Mouse (Mus musculus) ES-CJ7 (cell line): ENCODE results near the gene Klhl5.

ENCODE experiments used
- DNase-seq: peaks from one replicate; pipeline ENCODE4 v3.0.0; 2011; ENCODE audit warnings: low read depth, low spot score

Gene Klhl5

DNA sequence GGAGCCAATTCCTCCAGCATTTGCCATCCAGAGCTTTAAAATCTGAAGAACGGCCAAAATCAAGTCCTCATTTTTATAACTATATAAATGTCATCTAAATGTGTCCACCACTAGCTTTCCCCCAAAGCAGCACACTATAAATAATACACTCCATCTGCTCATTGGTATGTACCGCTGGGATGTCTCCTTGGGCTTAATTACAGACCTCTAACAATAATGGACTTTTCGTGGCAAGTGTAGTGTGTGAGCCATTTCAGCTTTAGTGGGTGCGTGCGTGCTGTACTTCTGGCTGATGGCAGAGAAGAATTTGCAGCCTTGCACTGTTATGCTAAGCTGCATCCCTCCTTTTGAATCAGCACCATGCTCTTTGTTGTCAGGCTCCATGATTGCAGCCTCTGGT is 84.3 kb downstream of the Klhl5 start:
- no peak for DNase-seq

DNA sequence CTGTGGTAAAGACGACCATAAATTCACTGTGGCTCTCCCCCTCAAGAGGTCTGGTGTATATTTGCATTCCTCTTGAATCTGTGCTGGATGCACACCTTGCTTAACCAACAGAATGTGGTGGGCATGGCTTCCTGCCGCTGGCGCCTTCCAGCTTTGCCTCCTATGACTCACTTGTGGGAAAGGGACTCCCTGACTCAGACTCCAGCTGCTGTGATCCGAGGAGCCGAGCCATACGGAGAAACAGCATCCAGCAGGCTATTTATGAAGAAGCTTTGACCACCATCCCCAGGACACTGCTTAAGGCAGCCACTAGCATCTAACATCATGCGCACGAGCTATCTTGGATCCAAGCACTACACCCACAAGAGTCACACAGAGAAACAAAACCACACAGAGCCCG is 87.1 kb downstream of the Klhl5 start:
- no peak for DNase-seq

DNA sequence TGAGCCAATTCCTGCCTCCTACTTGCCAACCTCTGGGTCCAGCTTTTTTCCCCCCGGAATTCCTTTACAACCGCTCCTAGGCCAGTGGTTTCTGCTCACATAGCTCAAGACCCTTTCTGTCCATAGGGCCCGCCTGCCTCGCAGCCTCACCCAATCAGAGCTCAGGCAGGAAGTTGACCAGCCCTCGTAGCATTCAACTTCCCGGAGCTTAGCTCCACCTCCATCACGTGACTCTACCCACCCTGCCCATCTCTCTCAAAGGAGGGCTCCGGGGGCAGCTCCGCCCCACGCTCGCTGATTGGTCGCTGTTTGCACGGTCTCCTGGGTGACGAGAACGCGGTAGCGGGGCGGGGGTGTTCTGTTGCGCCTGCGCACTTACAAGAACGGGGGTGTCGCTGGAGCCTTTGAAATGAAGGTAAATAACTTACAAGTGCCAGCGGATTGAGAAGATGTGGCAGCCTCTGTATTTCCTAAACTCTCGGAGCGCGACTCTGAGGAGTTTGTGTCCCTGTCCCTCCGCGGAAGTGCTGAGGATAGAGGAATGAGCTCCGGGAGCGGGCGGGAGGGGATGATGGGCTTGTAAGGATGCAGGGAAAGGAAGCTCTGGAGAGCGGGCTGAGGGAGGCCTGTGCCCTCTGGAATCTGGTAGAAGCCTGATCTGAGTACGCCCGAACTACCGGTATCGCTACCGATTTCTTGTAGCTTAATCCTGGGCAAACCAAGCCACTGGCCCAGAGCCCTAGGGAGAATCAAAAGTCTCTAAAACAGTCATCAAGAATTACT is 92.2 kb downstream of the Klhl5 start, which contains the start of gene Wdr19:
Wdr19 (plus strand) TSS at position 351 of the 783 bp plus-strand sequence.
- peak; percentile 99 for DNase-seq

DNA sequence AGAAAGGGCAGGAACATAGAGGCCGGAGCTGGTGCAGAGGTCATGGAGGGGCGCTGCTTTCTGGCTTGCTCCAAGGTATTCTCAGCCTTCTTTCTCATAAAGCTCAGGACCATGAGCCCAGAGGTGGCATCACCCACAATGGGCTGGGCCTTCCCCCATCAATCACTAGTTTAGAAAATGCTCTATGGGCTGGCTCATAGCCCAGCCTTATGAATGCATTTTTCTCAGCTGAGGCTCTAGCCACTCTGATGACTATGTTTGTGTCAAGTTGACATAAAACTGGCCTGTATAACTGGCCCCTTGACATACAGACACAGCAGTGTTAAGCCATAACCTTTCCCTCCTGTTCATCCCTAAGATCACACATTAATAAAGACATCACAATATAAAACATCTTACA is 97.4 kb downstream of the Klhl5 start:
- no peak for DNase-seq

DNA sequence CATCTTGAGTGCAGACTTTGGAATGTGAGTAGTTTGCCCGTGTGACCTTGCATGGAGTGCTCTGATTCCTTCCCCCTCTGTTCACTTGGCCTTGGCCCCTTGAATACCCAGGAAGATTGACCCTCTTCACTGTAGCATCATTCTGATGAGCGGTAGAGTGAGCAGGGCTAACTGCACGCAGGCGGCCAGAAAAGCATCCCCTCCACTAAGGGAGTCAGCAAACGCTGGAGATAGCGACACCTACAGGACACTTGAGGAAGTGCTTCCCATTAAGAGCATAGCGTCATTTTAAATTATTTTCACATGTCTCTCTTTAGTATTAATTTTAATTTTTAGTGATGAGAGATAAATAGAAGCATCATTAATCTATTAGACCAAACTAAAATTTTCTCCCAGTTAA is 106.0 kb downstream of the Klhl5 start:
- peak; percentile 45 for DNase-seq
